Mouse (Mus musculus): ENCODE data around the gene Rere.

DNA sequence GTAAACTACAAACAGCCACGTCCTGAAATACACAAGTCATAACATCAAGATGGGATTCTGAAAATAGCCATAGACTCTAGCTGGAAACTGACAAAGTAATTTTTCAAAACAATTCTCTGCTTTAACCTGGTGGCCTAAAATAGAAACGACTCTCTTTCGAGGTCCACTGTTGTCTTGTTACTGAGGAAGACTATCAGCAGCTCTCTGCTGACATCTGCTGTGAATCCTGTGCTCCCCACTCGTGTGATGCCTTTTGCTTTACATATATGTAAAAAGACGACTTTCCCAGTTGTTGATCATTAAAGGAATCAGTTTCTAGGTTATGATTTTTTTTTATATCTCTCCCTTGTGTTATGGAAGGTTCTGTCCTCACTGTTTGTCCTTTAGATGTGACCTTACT lies 194.8 kb downstream of the Rere start:
- no peak for TF ChIP-seq POLR2A (IDR thresholded peaks at IDR 0.05; ENCODE audit: borderline replicate concordance, control insufficient read depth, low read depth, low read length)
- TF ChIP-seq CTCF (IDR thresholded peaks at IDR 0.05; ENCODE audit: control insufficient read depth, insufficient read depth, low read length) = no peak

All from bone marrow, adult 2 months (tissue).